Mouse (Mus musculus) neural tube, embryonic 12.5 days (tissue): ENCODE measurements at regions not wholly inside any gene's neighbourhood (a gene's known extent, or its start where the extent isn't known, plus 50 kb on each side); places are given as distances from the start of the nearest gene placed in this dataset.

Experiments
- ATAC-seq: fragments of 200-750 bp; cut with Nextera tagmentation; 2 replicates; pipeline ENCODE4 v1.8.0; 2017; ENCODE audit warnings: low read depth, mild to moderate bottlenecking, moderate TSS enrichment, moderate library complexity; ENCODE audit not compliant: low FRiP score
- H3K27ac ChIP-seq: fragments of 300-500 bp; sonication (generic); 2 replicates; pipeline ENCODE4 v1.5.1; 2016
- H3K27me3 ChIP-seq: fragments of 300-500 bp; sonication (generic); replicated peaks from 2 replicates; pipeline ENCODE4 v1.6.1; 2016; ENCODE audit warnings: mild to moderate bottlenecking
- H3K36me3 ChIP-seq: fragments of 300-500 bp; sonication (generic); 2 replicates; pipeline ENCODE4 v1.6.1; 2016; ENCODE audit warnings: mild to moderate bottlenecking
- H3K4me1 ChIP-seq: fragments of 300-500 bp; sonication (generic); 2 replicates; pipeline ENCODE4 v1.6.1; 2016
- H3K4me2 ChIP-seq: fragments of 300-500 bp; sonication (generic); replicated peaks from 2 replicates; pipeline ENCODE4 v1.6.1; 2016; ENCODE audit warnings: mild to moderate bottlenecking
- H3K4me3 ChIP-seq: fragments of 300-500 bp; sonication (generic); 2 replicates; pipeline ENCODE4 v1.5.1; 2016
- H3K9ac ChIP-seq: fragments of 300-500 bp; sonication (generic); 2 replicates; pipeline ENCODE4 v1.6.1; 2016; ENCODE audit warnings: mild to moderate bottlenecking
- H3K9me3 ChIP-seq: fragments of 300-500 bp; sonication (generic); 2 replicates; pipeline ENCODE4 v1.6.1; 2016; ENCODE audit warnings: mild to moderate bottlenecking
- WGBS: fragments of 180-500 bp; shearing (Covaris S2); methylation state at CpG from one replicate; pipeline ENCODE4 v1.1.7; 2016; 5-methylcytosine and 5-hydroxymethylcytosine counted together

DNA sequence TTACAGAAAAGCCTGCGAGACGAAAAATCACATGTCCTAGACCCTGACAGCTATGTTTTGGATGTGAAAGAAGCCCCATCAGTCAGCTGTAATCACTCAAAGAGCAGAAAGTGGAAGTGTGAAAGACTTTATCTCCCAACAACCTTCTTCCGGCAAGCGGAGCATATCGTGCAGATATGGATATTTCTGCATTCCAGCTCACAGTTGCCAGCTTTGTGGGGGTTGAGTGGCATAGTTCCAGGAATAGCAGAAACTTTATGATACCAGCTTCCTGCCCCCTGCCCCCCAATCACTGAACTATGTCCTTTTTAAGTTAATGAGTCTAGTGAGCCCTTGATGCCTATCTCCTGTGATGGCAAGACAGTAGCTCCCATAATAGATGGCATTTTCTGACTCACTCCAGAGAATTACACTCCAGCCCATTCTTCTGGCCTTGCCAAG, 72.9 kb upstream of the Spred1 start:
- H3K27ac ChIP-seq: no peak overlapping the region
- no peak for ATAC-seq
- H3K9ac ChIP-seq: no peak overlapping the region
- no peaks in the 10 kb centered on the region for H3K9me3 ChIP-seq
- H3K4me2 ChIP-seq: no peak overlapping the region
- no peaks in the 10 kb centered on the region for H3K4me1 ChIP-seq
- 91% methylated on average over 5 of the region's 5 CpGs for WGBS
- H3K36me3 ChIP-seq: no peaks in the 10 kb centered on the region
- H3K4me3 ChIP-seq: no peak overlapping the region
- H3K27me3 ChIP-seq: no peaks in the 10 kb centered on the region

- Histone ChIP-seq H3K4me1 (no peaks in the 10 kb centered on the region), H3K27ac (no peak overlapping the region), H3K9ac (no peak overlapping the region), H3K36me3 (no peaks in the 10 kb centered on the region), H3K27me3 (no peaks in the 10 kb centered on the region), H3K4me3 (no peak overlapping the region), H3K9me3 (no peaks in the 10 kb centered on the region), H3K4me2 (no peak overlapping the region)
- WGBS: 77% methylated on average over 2 of the region's 2 CpGs
- no peak for ATAC-seq
Observed at GRCm38 (mm10) chr2:117050061-117050460, 71.1 kb upstream of the Spred1 start.

- no peak for ATAC-seq
- no peak overlapping the region for H3K9ac ChIP-seq
- WGBS: 79% methylated on average over 2 of the region's 2 CpGs
- no peaks in the 10 kb centered on the region for H3K4me1 ChIP-seq
- H3K36me3 ChIP-seq: no peaks in the 10 kb centered on the region
- H3K4me2 ChIP-seq: no peak overlapping the region
- no peak overlapping the region for H3K4me3 ChIP-seq
- H3K27ac ChIP-seq: no peak overlapping the region
- H3K9me3 ChIP-seq: no peaks in the 10 kb centered on the region
- no peaks in the 10 kb centered on the region for H3K27me3 ChIP-seq
Observed at GRCm38 (mm10) chr2:117064126-117064525, 57.0 kb upstream of the Spred1 start.

- ATAC-seq: no peak
- H3K4me1 ChIP-seq: no peaks in the 10 kb centered on the region
- no peak overlapping the region for H3K4me2 ChIP-seq
- H3K36me3 ChIP-seq: no peaks in the 10 kb centered on the region
- no peaks in the 10 kb centered on the region for H3K27me3 ChIP-seq
- H3K9me3 ChIP-seq: no peaks in the 10 kb centered on the region
- H3K4me3 ChIP-seq: no peak overlapping the region
- no peak overlapping the region for H3K27ac ChIP-seq
- no peak overlapping the region for H3K9ac ChIP-seq
- WGBS: 85% methylated on average over 6 of the region's 6 CpGs
Observed at GRCm38 (mm10) chr2:117070348-117070747, 50.8 kb upstream of the Spred1 start.

GRCm38 (mm10) chr2:117071098-117071497, 50.1 kb upstream of the Spred1 start:
- no peak overlapping the region for H3K9ac ChIP-seq
- ATAC-seq: no peak
- H3K4me1 ChIP-seq: no peaks in the 10 kb centered on the region

More at GRCm38 (mm10) chr2:117071098-117071497, 50.1 kb upstream of the Spred1 start:
- no peaks in the 10 kb centered on the region for H3K36me3 ChIP-seq
- no peaks in the 10 kb centered on the region for H3K27me3 ChIP-seq
- no peak overlapping the region for H3K27ac ChIP-seq
- H3K4me2 ChIP-seq: no peak overlapping the region
- H3K4me3 ChIP-seq: no peak overlapping the region
- H3K9me3 ChIP-seq: no peaks in the 10 kb centered on the region
